Mouse (Mus musculus) testis, adult 2 months (tissue): ENCODE results near the gene Mitf. TPM values are rescaled to one million over a fixed set of nuclear protein-coding genes. Genes with fewer than 3 reads are reported as not detected.

Source experiments
- H3K27ac ChIP-seq: fragments of 200-500 bp; 2 replicates; pipeline ENCODE4 v1.5.1; 2012; ENCODE audit warnings: low read depth, low read length; ENCODE audit not compliant: control insufficient read depth, insufficient read depth
- H3K27me3 ChIP-seq: fragments of 200-500 bp; 2 replicates; pipeline ENCODE4 v1.6.1; 2012; ENCODE audit warnings: mild to moderate bottlenecking, low read length, moderate library complexity; ENCODE audit not compliant: control insufficient read depth, insufficient read depth
- H3K36me3 ChIP-seq: fragments of 200-500 bp; 2 replicates; pipeline ENCODE4 v1.6.1; 2012; ENCODE audit warnings: mild to moderate bottlenecking, low read length; ENCODE audit not compliant: control insufficient read depth, insufficient read depth
- H3K4me1 ChIP-seq: fragments of 200-500 bp; 2 replicates; pipeline ENCODE4 v1.6.1; 2012; ENCODE audit warnings: low read length; ENCODE audit not compliant: control insufficient read depth, insufficient read depth
- H3K4me3 ChIP-seq: fragments of 200-500 bp; 2 replicates; pipeline ENCODE4 v1.5.1; 2012; ENCODE audit warnings: low read depth, mild to moderate bottlenecking, low read length, moderate library complexity, mixed read lengths; ENCODE audit not compliant: control insufficient read depth
- CTCF ChIP-seq: fragments of 200-500 bp; IDR thresholded peaks from 2 replicates; pipeline ENCODE4 v1.5.1; 2012; ENCODE audit warnings: low read depth, mild to moderate bottlenecking, inconsistent platforms, low read length, moderate library complexity; ENCODE audit not compliant: control insufficient read depth, insufficient read depth, insufficient replicate concordance
- POLR2A ChIP-seq: fragments of 200-500 bp; IDR thresholded peaks from 2 replicates; pipeline ENCODE4 v1.6.1; 2012; ENCODE audit warnings: low read depth, mild to moderate bottlenecking, inconsistent platforms, low read length, moderate library complexity; ENCODE audit not compliant: control insufficient read depth
- polyA plus RNA-seq: library from polyadenylated mRNA; depleted of rRNA; stranded (reverse); fragments of >200 nt; gene quantifications from 2 replicates; pipeline ENCODE4 v1.2.3, GENCODE M21; 2012

Gene Mitf
- polyA plus RNA-seq, 1 experiment: 0.72 TPM

DNA sequence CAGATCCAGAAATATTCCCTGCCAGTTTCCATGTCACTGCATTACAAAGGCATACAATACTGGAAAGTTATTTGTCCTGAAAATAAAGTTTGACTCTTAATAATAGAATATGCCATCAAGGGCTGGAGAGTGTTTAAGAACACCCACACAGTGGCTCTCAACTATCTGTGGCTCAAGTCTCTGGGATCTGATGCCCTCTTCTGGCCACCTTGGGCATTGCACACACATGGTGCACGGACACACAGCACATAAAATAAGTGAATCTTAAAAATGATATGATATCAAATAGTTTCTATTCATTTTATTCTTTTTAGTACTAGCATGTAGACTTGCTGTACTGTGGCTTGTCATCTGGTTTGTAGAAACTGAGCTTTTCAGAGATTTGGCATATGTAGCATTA is 198.7 kb downstream of the Mitf start:
- Histone ChIP-seq H3K36me3 (no peaks in the 10 kb centered on the region), H3K4me3 (no peak overlapping the region), H3K4me1 (no peaks in the 10 kb centered on the region), H3K27me3 (no peaks in the 10 kb centered on the region), H3K27ac (no peak overlapping the region)
- TF ChIP-seq CTCF: peak; percentile 72; the same call in 1 of the 2 replicates
- no peak for TF ChIP-seq POLR2A

DNA sequence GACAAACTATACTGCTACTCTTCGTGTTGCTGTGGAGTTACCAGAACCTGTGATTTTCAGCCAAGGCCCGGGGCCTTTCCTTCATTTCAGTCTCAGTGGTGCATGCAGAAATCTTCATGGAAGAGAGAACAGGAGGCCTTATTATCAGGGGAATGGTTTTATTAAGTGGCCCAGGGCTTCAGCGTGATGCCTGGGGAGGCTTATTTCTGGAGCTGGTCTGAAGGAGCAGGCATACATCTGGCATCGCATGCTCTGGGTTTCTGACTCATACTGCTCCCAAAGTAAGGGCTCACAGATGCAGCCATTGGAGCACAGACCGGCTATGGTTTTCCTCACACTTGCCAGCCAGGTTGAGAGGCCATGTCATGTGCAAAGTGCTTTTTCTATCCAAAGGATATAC is 208.2 kb downstream of the Mitf start:
- H3K4me3 ChIP-seq: no peak overlapping the region
- no peaks in the 10 kb centered on the region for H3K27me3 ChIP-seq
- no peak overlapping the region for H3K27ac ChIP-seq
- no peaks in the 10 kb centered on the region for H3K36me3 ChIP-seq
- peaks cover 2% of the 10 kb centered on the region for H3K4me1 ChIP-seq
- TF ChIP-seq POLR2A: no peak
- no peak for TF ChIP-seq CTCF

DNA sequence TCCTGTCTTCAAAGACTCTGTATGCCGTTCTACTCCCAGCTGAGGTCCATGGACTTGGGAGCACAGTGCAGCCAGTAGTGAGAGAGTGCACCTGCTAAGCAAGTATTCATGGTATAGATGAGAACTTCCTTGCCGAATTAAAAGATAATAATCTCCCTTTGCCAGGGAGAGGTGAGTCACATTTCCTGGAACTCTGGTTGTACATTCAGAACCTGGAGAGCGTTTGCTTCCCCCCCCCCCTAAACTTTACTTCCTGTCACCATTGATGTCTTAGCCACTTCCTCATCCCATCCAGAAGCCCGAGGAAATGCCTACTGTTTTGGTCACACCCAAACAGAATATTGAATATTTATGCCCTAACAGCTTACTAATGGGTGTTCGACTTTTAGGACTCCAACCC is 209.0 kb downstream of the Mitf start:
- Histone ChIP-seq H3K27ac (no peak overlapping the region), H3K27me3 (no peaks in the 10 kb centered on the region), H3K36me3 (no peaks in the 10 kb centered on the region), H3K4me1 (peaks cover 2% of the 10 kb centered on the region), H3K4me3 (no peak overlapping the region)
- no peak for TF ChIP-seq POLR2A
- no peak for TF ChIP-seq CTCF

DNA sequence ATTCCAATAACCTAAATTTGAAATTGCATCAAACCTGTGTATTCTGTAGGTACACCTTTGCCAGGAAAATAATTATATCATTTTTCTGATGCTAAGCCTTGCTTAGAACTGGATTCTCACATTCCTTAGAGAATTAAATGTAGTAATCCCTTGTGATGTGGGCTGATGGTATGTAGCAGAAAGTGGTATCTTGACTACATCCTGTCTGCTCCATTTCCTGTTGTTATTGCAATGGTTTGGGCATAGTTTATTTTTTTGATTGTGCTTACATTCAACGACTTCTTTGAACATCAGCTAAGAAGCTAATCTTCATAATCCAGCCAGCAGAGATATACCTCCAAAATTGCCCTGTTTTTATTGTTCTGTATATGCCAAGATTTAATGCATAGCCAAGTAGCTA is 217.0 kb downstream of the Mitf start:
- Histone ChIP-seq H3K4me3 (no peak overlapping the region), H3K27ac (no peak overlapping the region), H3K36me3 (no peaks in the 10 kb centered on the region), H3K27me3 (no peaks in the 10 kb centered on the region), H3K4me1 (no peaks in the 10 kb centered on the region)
- TF ChIP-seq POLR2A: no peak
- no peak for TF ChIP-seq CTCF

DNA sequence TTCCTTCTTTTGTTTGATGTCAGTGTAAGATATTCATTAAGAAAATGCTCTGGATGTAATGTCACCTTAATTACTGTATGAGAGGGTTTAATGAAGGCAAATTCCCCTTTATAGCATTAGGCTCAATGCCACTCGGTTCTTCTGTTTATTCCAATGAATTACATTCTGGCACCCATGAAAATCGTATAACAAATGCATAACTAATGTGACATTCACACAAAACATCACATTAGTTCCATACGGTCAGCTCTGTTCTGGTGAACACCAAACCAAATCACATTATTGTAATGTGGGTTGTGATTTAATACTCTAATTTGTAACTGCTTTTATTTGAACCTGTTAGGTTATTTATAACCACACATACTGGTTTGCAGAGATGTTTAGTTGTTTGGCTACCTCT is 231.7 kb downstream of the Mitf start:
- TF ChIP-seq CTCF (no peak), POLR2A (no peak)
- Histone ChIP-seq H3K36me3 (no peaks in the 10 kb centered on the region), H3K4me3 (no peak overlapping the region), H3K4me1 (no peaks in the 10 kb centered on the region), H3K27ac (no peak overlapping the region), H3K27me3 (no peaks in the 10 kb centered on the region)

DNA sequence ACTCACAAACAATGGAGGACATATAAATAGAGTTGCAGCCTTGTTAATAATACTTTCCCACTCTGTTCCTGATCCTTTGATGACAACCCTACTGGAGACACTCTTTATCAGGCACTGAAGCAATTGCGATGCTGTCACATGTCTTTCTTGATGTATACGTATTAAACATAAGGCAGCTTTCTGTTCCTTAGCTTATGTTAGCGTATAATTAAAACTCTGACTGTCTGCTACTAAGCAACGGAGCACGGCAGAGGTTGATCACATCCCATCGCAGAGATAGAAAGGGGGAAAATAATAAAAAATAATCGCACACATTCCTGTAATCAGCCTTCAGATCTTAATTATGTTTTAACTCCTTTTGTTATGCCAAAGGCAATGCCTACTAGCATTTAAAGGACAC is 234.9 kb downstream of the Mitf start:
- TF ChIP-seq CTCF (no peak), POLR2A (no peak)
- Histone ChIP-seq H3K27ac (no peak overlapping the region), H3K36me3 (no peaks in the 10 kb centered on the region), H3K4me1 (no peaks in the 10 kb centered on the region), H3K27me3 (no peaks in the 10 kb centered on the region), H3K4me3 (no peak overlapping the region)

DNA sequence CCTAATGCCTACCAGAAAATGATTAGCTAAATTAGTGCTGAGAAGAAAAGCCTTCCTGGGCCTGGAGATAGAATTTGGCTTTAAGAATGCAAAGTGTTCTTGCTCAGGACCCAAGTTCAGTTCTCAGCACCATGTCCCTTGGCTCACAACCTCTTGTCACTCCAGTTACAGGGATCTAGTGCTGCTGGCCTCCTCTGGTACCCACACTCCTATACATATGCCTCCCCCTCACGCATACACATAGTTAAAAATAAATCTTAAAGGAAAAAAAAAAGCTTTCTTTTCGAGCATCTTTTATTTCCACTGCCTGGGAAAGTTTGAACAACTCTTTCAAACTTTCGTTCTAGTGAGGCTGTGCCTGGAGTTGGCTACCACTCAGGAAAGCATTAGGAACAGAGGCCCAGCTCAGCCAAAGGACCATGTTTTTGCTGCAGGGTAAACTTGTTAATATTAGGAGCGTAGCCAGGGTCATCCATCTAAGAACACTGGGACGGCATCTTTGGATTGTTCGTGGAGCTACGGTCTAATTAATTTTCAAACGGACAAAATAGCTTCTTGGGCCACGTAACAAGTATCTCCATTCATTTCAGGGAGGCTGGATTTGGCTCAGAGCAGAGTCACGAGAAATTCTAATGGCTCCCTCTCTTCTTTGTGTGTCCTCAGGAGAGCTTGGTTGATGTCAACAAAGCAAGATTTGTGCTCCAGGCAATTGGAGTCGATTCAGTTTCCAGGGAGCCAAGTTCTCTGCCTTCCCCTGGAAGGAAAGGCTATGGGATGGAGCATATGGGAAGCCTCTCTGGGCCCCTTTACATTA is 239.7 kb downstream of the Mitf start:
- no peaks in the 10 kb centered on the region for H3K36me3 ChIP-seq

DNA sequence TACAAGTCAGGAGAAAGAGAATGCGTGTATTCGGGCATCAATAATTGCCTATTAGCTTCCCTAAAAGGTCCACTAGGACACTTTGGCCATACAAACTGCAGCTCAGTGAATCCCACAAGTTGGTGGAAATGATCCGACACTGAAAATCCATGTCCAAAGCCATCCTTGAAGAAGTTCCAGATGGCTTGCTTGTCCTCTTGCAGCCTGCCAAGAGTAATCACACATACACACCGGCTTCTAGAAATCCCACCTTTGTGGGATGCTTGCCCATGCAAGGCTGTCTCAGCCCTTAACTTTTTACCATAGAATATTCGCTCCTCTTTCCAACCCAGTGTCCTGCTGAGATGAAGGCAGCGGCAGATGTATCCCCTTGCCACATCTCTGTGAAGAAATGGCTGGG is 240.9 kb downstream of the Mitf start:
- Histone ChIP-seq H3K4me3 (no peak overlapping the region), H3K4me1 (no peaks in the 10 kb centered on the region), H3K27me3 (no peaks in the 10 kb centered on the region), H3K27ac (no peak overlapping the region), H3K36me3 (no peaks in the 10 kb centered on the region)
- TF ChIP-seq CTCF (no peak), POLR2A (no peak)

More for the DNA sequence above, 239.7 kb downstream of the Mitf start:
- H3K4me3 ChIP-seq: no peak overlapping the region
- no peaks in the 10 kb centered on the region for H3K4me1 ChIP-seq
- TF ChIP-seq CTCF: no peak
- TF ChIP-seq POLR2A: no peak
- no peaks in the 10 kb centered on the region for H3K27me3 ChIP-seq
- no peak overlapping the region for H3K27ac ChIP-seq
